In the genomic region with DNA sequence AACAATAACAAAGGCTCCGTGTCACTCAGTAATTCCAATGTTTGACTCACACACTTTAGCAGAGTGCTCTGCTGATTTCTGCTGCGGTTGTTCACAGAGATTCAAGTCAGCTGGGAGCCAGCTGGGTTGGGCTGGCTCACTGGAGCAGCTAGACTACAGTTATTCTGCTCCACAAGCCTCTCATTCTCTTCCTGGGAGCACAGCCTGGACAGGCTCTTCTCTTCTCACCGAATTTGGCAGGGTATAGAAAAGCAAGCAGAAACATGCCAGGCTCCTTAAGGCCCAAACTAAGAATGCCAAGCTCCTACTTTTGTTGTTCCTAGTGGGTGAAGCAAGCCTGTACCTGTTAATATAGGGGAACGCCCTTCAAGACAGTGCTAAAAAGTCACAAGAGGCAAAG, we compare ENCODE assay signal across 22 mouse cellular contexts.
DNase-seq lines count a peak whose midpoint lies in the region; ATAC-seq and TF ChIP-seq lines count a peak whose summit lies in the region.
"Had no signal": no experiment of that assay in that cellular context is flagged by ENCODE, and none has a peak within 500 bp of the region (broad histone marks: within the 10 kb centered on the region; RNA-seq: fewer than 3 reads in every experiment).

No protein-coding gene starts in this region.

- no peaks in the 10 kb centered on the region for H3K9me3 ChIP-seq in forebrain, embryonic 16.5 days (ENCODE audit: control insufficient read depth, low read length)
- H3K9me3 ChIP-seq in forebrain, embryonic 11.5 days (ENCODE audit: control insufficient read depth, low read length) = no peaks in the 10 kb centered on the region
- no peaks in the 10 kb centered on the region for H3K9me3 ChIP-seq in limb, embryonic 14.5 days (ENCODE audit: control insufficient read depth, low read length)
- H3K9me3 ChIP-seq in midbrain, embryonic 14.5 days (ENCODE audit: control insufficient read depth, low read length) = no peaks in the 10 kb centered on the region
- H3K9me3 ChIP-seq: midbrain, embryonic 15.5 days had no signal

- H3K36me3 ChIP-seq in forebrain, embryonic 16.5 days (ENCODE audit: control insufficient read depth, insufficient read depth) = no peaks in the 10 kb centered on the region
- H3K36me3 ChIP-seq in forebrain, embryonic 11.5 days (ENCODE audit: control insufficient read depth, insufficient read depth, low read length) = no peaks in the 10 kb centered on the region
- H3K36me3 ChIP-seq in limb, embryonic 14.5 days (ENCODE audit: control insufficient read depth, insufficient read depth, low read length) = no peaks in the 10 kb centered on the region
- H3K36me3 ChIP-seq in midbrain, embryonic 14.5 days (ENCODE audit: control insufficient read depth, insufficient read depth, low read length) = no peaks in the 10 kb centered on the region
- H3K36me3 ChIP-seq: midbrain, embryonic 15.5 days had no signal

- H3K27ac ChIP-seq in forebrain, embryonic 16.5 days (ENCODE audit: low read length) = no peak overlapping the region
- H3K27ac ChIP-seq in forebrain, embryonic 11.5 days (ENCODE audit: low read depth, low read length) = no peak overlapping the region
- H3K27ac ChIP-seq in limb, embryonic 14.5 days (replicated peaks; ENCODE audit: low read depth, low read length) = no peak overlapping the region
- no peak overlapping the region for H3K27ac ChIP-seq in midbrain, embryonic 14.5 days (replicated peaks; ENCODE audit: low read depth, low read length)
- H3K27ac ChIP-seq: heart, adult 2 months; midbrain, embryonic 15.5 days had no signal

- WGBS in forebrain, embryonic 16.5 days = 64% methylated on average over 4 of the region's 4 CpGs
- WGBS in forebrain, embryonic 11.5 days = 72% methylated on average over 4 of the region's 4 CpGs
- 58% methylated on average over 4 of the region's 4 CpGs for WGBS in limb, embryonic 14.5 days
- 70% methylated on average over 4 of the region's 4 CpGs for WGBS in midbrain, embryonic 14.5 days

- no peaks in the 10 kb centered on the region for H3K4me1 ChIP-seq in forebrain, embryonic 16.5 days (replicated peaks; ENCODE audit: control insufficient read depth, insufficient read depth, low read length)
- H3K4me1 ChIP-seq in forebrain, embryonic 11.5 days (replicated peaks; ENCODE audit: control insufficient read depth, insufficient read depth, low read length) = no peaks in the 10 kb centered on the region
- H3K4me1 ChIP-seq in limb, embryonic 14.5 days (ENCODE audit: control insufficient read depth, insufficient read depth, low read length) = no peaks in the 10 kb centered on the region
- H3K4me1 ChIP-seq in midbrain, embryonic 14.5 days (ENCODE audit: control insufficient read depth, insufficient read depth, low read length) = no peaks in the 10 kb centered on the region
- H3K4me1 ChIP-seq: midbrain, embryonic 15.5 days had no signal

- DNase-seq in forebrain, embryonic 11.5 days (ENCODE audit: low spot score) = no peak
- DNase-seq in 3T3-L1 (ENCODE audit: low read depth, low spot score) = peak; percentile 25
- peak; percentile 46 for DNase-seq in brain, adult 2 months (ENCODE audit: low read depth, low spot score)
- DNase-seq in limb, embryonic 14.5 days (ENCODE audit: low spot score) = peak; percentile 15
- DNase-seq in layer of hippocampus, adult 18-20 months (ENCODE audit: low spot score in 2 of 2) = no peak
- DNase-seq in kidney, postnatal 14 days = no peak
- no peak for DNase-seq in midbrain, embryonic 14.5 days
- DNase-seq: adrenal gland, adult 2 months; cerebellum, postnatal 10 days; embryo, embryonic 11 days; gastrocnemius, postnatal 10 days; heart, adult 2 months; heart, postnatal 4 days; kidney, postnatal 4 days; liver; lung, postnatal 14 days; thymus, adult 2 months had no signal

- H3K4me3 ChIP-seq in forebrain, embryonic 16.5 days (replicated peaks; ENCODE audit: low read length) = no peak overlapping the region
- no peak overlapping the region for H3K4me3 ChIP-seq in forebrain, embryonic 11.5 days (ENCODE audit: low read depth, low read length)
- H3K4me3 ChIP-seq in limb, embryonic 14.5 days (replicated peaks; ENCODE audit: low read length) = no peak overlapping the region
- H3K4me3 ChIP-seq in midbrain, embryonic 14.5 days (replicated peaks; ENCODE audit: low read depth, low read length) = no peak overlapping the region
- H3K4me3 ChIP-seq: heart, adult 2 months; midbrain, embryonic 15.5 days; myocyte had no signal

- peak; percentile 33 for ATAC-seq in forebrain, embryonic 16.5 days
- no peak for ATAC-seq in forebrain, embryonic 11.5 days (replicated peaks; ENCODE audit: low FRiP score)
- no peak for ATAC-seq in limb, embryonic 14.5 days (ENCODE audit: low FRiP score, low read depth)
- no peak for ATAC-seq in midbrain, embryonic 14.5 days (ENCODE audit: low FRiP score, low TSS enrichment)
- ATAC-seq: hindbrain, embryonic 16.5 days; intestine, embryonic 16.5 days; midbrain, embryonic 15.5 days had no signal

- H3K27me3 ChIP-seq in forebrain, embryonic 16.5 days (replicated peaks; ENCODE audit: control insufficient read depth, insufficient read depth, low read length) = no peaks in the 10 kb centered on the region
- no peaks in the 10 kb centered on the region for H3K27me3 ChIP-seq in forebrain, embryonic 11.5 days (ENCODE audit: control insufficient read depth, insufficient read depth, low read length)
- no peaks in the 10 kb centered on the region for H3K27me3 ChIP-seq in limb, embryonic 14.5 days (ENCODE audit: control insufficient read depth, insufficient read depth, low read length)
- H3K27me3 ChIP-seq in midbrain, embryonic 14.5 days (ENCODE audit: control insufficient read depth, insufficient read depth, low read length) = no peaks in the 10 kb centered on the region
- H3K27me3 ChIP-seq: midbrain, embryonic 15.5 days had no signal

- H3K4me2 ChIP-seq in forebrain, embryonic 16.5 days (ENCODE audit: low read length) = no peak overlapping the region
- no peak overlapping the region for H3K4me2 ChIP-seq in forebrain, embryonic 11.5 days (ENCODE audit: low read depth, low read length, severe bottlenecking)
- no peak overlapping the region for H3K4me2 ChIP-seq in limb, embryonic 14.5 days (replicated peaks; ENCODE audit: low read depth, low read length, severe bottlenecking)
- no peak overlapping the region for H3K4me2 ChIP-seq in midbrain, embryonic 14.5 days (ENCODE audit: low read length)
- H3K4me2 ChIP-seq: midbrain, embryonic 15.5 days had no signal

- no peak overlapping the region for H3K9ac ChIP-seq in forebrain, embryonic 16.5 days (replicated peaks; ENCODE audit: low read depth, low read length)
- H3K9ac ChIP-seq in forebrain, embryonic 11.5 days (ENCODE audit: low read length) = no peak overlapping the region
- no peak overlapping the region for H3K9ac ChIP-seq in limb, embryonic 14.5 days (ENCODE audit: low read depth, low read length, severe bottlenecking)
- H3K9ac ChIP-seq in midbrain, embryonic 14.5 days (replicated peaks; ENCODE audit: low read length) = no peak overlapping the region
- H3K9ac ChIP-seq: midbrain, embryonic 15.5 days had no signal

- TF ChIP-seq POLR2A in limb, embryonic 14.5 days (IDR thresholded peaks at IDR 0.05; ENCODE audit: borderline replicate concordance, extremely low read depth, insufficient read depth, insufficient read length) = no peak

Comparison
In these comparisons a context has a peak if more than half of its experiments do, and no peak if none do; other contexts are left out.
1. DNase-seq: peak in 3T3-L1 (single experiment), brain, adult 2 months (single experiment) and limb, embryonic 14.5 days (single experiment); none in forebrain, embryonic 11.5 days (single experiment), layer of hippocampus, adult 18-20 months (0 of 2), kidney, postnatal 14 days (single experiment) and midbrain, embryonic 14.5 days (single experiment).